Mouse (Mus musculus): ENCODE measurements at regions not wholly inside any gene's neighbourhood (a gene's known extent, or its start where the extent isn't known, plus 50 kb on each side); places are given as distances from the start of the nearest gene placed in this dataset.

DNA sequence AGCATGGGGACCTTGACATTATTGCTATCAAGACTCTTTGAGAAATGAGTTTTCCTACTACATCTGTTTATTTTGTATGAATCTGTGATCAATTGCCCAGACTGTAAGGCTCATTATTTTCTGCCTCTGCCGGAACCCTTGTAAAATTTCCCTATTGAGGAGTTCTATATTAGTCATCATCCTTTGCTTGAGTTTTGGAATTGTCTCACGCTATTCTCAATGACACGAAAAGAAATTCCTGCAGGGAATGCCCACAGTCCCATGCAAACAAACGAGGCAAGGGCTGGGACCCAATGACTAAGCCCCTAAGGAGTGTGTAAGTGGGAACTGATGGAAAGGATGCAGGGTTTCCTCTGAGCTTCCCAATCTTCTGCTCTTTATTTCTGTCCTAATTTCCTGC, 111.0 kb upstream of the Tnfaip3 start:
- Histone ChIP-seq H3K9ac (replicated peaks; ENCODE audit: low read length) (no peak overlapping the region), H3K4me1 (ENCODE audit: control insufficient read depth, insufficient read depth, low read length) (no peaks in the 10 kb centered on the region), H3K27ac (replicated peaks; ENCODE audit: low read depth, low read length) (no peak overlapping the region), H3K4me2 (ENCODE audit: low read depth, low read length) (no peak overlapping the region), H3K9me3 (replicated peaks; ENCODE audit: control insufficient read depth, low read length) (no peaks in the 10 kb centered on the region), H3K27me3 (ENCODE audit: control insufficient read depth, insufficient read depth, low read length) (no peaks in the 10 kb centered on the region), H3K4me3 (ENCODE audit: low read depth, low read length) (no peak overlapping the region), H3K36me3 (replicated peaks; ENCODE audit: control insufficient read depth, insufficient read depth, low read depth, low read length) (no peaks in the 10 kb centered on the region)
- 77% methylated on average over 4 of the region's 4 CpGs for WGBS
- no peak for ATAC-seq (replicated peaks; ENCODE audit: insufficient number of reproducible peaks, low FRiP score, low TSS enrichment, low read depth)
- no peak for DNase-seq (ENCODE audit: low spot score)

DNA sequence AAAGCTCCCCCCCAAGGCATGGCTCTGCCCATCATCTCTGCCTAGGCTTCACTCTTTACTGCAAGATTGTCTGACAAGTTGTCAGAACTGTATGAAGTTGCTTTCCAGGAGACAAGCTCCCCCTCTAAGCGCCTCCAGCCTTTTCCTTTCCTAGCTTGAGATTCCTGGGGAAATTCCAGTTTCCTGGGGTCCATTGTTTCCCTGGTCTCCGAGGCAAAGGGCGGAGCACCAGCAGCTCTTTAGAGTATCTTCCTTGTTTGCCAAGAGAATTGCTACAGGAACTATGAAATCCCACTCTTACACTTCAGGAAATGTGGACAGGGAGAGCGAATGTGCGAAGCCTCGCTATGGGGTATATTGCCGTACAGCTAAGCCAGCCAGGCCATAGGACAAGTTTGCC, 108.2 kb upstream of the Tnfaip3 start:
- no peak overlapping the region for H3K4me2 ChIP-seq (ENCODE audit: low read depth, low read length)
- ATAC-seq (replicated peaks; ENCODE audit: insufficient number of reproducible peaks, low FRiP score, low TSS enrichment, low read depth) (no peak), DNase-seq (ENCODE audit: low spot score) (peak; percentile 9)
- no peaks in the 10 kb centered on the region for H3K9me3 ChIP-seq (replicated peaks; ENCODE audit: control insufficient read depth, low read length)
- no peaks in the 10 kb centered on the region for H3K27me3 ChIP-seq (ENCODE audit: control insufficient read depth, insufficient read depth, low read length)
- no peaks in the 10 kb centered on the region for H3K36me3 ChIP-seq (replicated peaks; ENCODE audit: control insufficient read depth, insufficient read depth, low read depth, low read length)
- no peaks in the 10 kb centered on the region for H3K4me1 ChIP-seq (ENCODE audit: control insufficient read depth, insufficient read depth, low read length)
- no peak overlapping the region for H3K4me3 ChIP-seq (ENCODE audit: low read depth, low read length)
- H3K9ac ChIP-seq (replicated peaks; ENCODE audit: low read length) = no peak overlapping the region
- 43% methylated on average over 7 of the region's 7 CpGs for whole genome bisulfite sequencing
- no peak overlapping the region for H3K27ac ChIP-seq (replicated peaks; ENCODE audit: low read depth, low read length)

- no peak for DNase-seq (ENCODE audit: low spot score)
Measured at GRCm38 (mm10) chr10:19122221-19122620, 106.8 kb upstream of the Tnfaip3 start.

DNA sequence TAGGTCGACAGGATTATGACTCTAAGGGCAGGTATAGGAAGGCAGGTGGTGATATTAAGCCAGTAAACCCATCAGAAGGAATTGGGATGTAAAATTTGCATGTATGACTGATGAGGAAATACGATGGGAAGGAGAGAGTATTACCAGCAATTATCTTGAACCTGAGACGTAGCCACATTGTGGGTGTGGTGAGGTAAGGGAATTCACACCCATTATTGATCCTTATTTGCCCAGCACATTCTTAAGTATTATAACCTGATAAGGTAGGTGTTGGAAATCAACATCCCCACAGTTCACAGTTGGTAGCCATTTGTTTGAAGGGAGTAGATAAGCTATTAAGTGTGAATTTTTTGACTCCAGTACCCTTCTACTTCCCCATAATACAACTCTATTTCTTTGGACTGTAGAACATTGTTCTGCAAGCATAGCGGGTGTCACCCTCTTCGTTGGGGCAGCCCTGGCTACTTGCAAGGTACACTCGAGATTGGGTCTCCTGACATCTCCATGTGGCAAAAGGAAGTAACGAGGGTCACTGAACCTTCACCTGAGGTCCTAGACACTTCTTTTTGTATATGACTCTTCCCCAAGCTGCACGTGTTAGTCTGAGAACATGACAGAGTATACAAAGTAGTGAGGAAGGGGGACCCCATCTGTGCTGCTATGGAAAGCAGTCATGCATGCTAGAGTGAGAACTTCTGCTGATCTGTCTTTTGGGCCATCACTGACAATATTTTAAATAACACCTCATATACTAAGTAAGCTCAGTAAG, 104.0 kb upstream of the Tnfaip3 start:
- no peak overlapping the region for H3K27ac ChIP-seq (replicated peaks; ENCODE audit: low read depth, low read length)
- no peak for ATAC-seq (replicated peaks; ENCODE audit: insufficient number of reproducible peaks, low FRiP score, low TSS enrichment, low read depth)
- H3K9me3 ChIP-seq (replicated peaks; ENCODE audit: control insufficient read depth, low read length) = no peaks in the 10 kb centered on the region
- H3K4me2 ChIP-seq (ENCODE audit: low read depth, low read length) = no peak overlapping the region
- H3K9ac ChIP-seq (replicated peaks; ENCODE audit: low read length) = no peak overlapping the region
- WGBS = 80% methylated on average over 8 of the region's 8 CpGs
- H3K36me3 ChIP-seq (replicated peaks; ENCODE audit: control insufficient read depth, insufficient read depth, low read depth, low read length) = no peaks in the 10 kb centered on the region
- H3K27me3 ChIP-seq (ENCODE audit: control insufficient read depth, insufficient read depth, low read length) = no peaks in the 10 kb centered on the region
- H3K4me3 ChIP-seq (ENCODE audit: low read depth, low read length) = no peak overlapping the region
- no peak for DNase-seq (ENCODE audit: low spot score)
- no peaks in the 10 kb centered on the region for H3K4me1 ChIP-seq (ENCODE audit: control insufficient read depth, insufficient read depth, low read length)

More at GRCm38 (mm10) chr10:19122221-19122620, 106.8 kb upstream of the Tnfaip3 start:
- Histone ChIP-seq H3K27me3 (ENCODE audit: control insufficient read depth, insufficient read depth, low read length) (no peaks in the 10 kb centered on the region), H3K9ac (replicated peaks; ENCODE audit: low read length) (no peak overlapping the region), H3K27ac (replicated peaks; ENCODE audit: low read depth, low read length) (no peak overlapping the region), H3K4me1 (ENCODE audit: control insufficient read depth, insufficient read depth, low read length) (no peaks in the 10 kb centered on the region), H3K4me2 (ENCODE audit: low read depth, low read length) (no peak overlapping the region), H3K36me3 (replicated peaks; ENCODE audit: control insufficient read depth, insufficient read depth, low read depth, low read length) (no peaks in the 10 kb centered on the region), H3K4me3 (ENCODE audit: low read depth, low read length) (no peak overlapping the region), H3K9me3 (replicated peaks; ENCODE audit: control insufficient read depth, low read length) (no peaks in the 10 kb centered on the region)
- WGBS = 48% methylated on average over 6 of the region's 6 CpGs
- ATAC-seq (replicated peaks; ENCODE audit: insufficient number of reproducible peaks, low FRiP score, low TSS enrichment, low read depth) = no peak

- Histone ChIP-seq H3K27me3 (ENCODE audit: control insufficient read depth, insufficient read depth, low read length) (no peaks in the 10 kb centered on the region), H3K4me1 (ENCODE audit: control insufficient read depth, insufficient read depth, low read length) (no peaks in the 10 kb centered on the region), H3K27ac (replicated peaks; ENCODE audit: low read depth, low read length) (no peak overlapping the region), H3K36me3 (replicated peaks; ENCODE audit: control insufficient read depth, insufficient read depth, low read depth, low read length) (no peaks in the 10 kb centered on the region), H3K4me3 (ENCODE audit: low read depth, low read length) (no peak overlapping the region), H3K9me3 (replicated peaks; ENCODE audit: control insufficient read depth, low read length) (no peaks in the 10 kb centered on the region), H3K4me2 (ENCODE audit: low read depth, low read length) (no peak overlapping the region), H3K9ac (replicated peaks; ENCODE audit: low read length) (no peak overlapping the region)
- ATAC-seq (replicated peaks; ENCODE audit: insufficient number of reproducible peaks, low FRiP score, low TSS enrichment, low read depth) = no peak
- WGBS = 86% methylated on average over 5 of the region's 5 CpGs
- DNase-seq (ENCODE audit: low spot score) = no peak
Measured at GRCm38 (mm10) chr10:19118569-19119280, 103.3 kb upstream of the Tnfaip3 start.

DNA sequence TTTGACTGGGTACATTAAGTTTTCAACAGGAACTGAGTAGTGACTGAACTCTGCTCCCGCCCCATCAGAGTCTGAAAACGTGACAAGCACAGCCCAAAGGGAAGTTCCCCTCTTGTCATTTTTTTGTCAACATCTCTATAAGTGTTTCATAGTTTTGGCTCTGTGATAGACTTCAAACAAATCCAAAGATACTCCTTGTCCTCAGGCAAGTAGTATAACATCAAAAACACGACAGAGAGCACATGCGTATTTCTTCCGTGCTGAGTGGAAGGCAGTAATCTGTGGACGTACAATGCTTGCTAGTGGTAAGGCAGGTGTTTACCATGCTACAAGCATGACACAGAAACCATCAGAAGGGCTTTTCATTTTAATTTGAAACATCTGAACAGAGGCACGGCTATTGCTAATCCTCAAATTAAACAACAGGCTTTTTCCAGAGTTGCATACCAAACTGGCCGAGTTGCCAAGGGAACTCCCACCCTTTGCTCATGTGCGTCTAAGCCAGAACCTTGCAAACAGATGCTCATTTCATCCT, 101.7 kb upstream of the Tnfaip3 start:
- no peaks in the 10 kb centered on the region for H3K36me3 ChIP-seq (replicated peaks; ENCODE audit: control insufficient read depth, insufficient read depth, low read depth, low read length)
- H3K4me2 ChIP-seq (ENCODE audit: low read depth, low read length) = no peak overlapping the region
- no peaks in the 10 kb centered on the region for H3K4me1 ChIP-seq (ENCODE audit: control insufficient read depth, insufficient read depth, low read length)
- peak; percentile 57 for DNase-seq (ENCODE audit: low spot score)
- no peak overlapping the region for H3K9ac ChIP-seq (replicated peaks; ENCODE audit: low read length)
- H3K4me3 ChIP-seq (ENCODE audit: low read depth, low read length) = no peak overlapping the region
- ATAC-seq (replicated peaks; ENCODE audit: insufficient number of reproducible peaks, low FRiP score, low TSS enrichment, low read depth) = no peak
- no peaks in the 10 kb centered on the region for H3K27me3 ChIP-seq (ENCODE audit: control insufficient read depth, insufficient read depth, low read length)
- WGBS = 47% methylated on average over 9 of the region's 9 CpGs
- no peaks in the 10 kb centered on the region for H3K9me3 ChIP-seq (replicated peaks; ENCODE audit: control insufficient read depth, low read length)
- H3K27ac ChIP-seq (replicated peaks; ENCODE audit: low read depth, low read length) = no peak overlapping the region

DNA sequence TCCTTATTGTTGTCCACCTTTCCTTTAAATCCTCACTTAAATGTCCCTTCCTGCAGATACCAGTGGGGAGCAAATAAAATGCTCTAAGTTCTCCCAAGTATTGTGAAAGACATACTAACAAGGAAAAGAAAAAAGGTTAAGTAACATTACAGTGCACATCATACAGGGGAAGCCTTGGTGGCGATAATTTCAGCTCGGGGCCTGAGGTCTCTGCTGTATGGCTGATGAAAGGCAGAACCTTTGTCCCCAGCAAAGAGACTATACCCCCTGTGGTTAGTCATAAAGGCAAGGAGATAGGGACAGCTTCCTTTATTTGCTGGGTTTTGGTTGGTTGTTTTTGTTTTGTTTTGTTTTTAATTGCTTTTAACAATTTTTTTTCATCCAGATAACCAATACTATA, 97.0 kb upstream of the Tnfaip3 start:
- no peak overlapping the region for H3K27ac ChIP-seq (replicated peaks; ENCODE audit: low read depth, low read length)
- no peak overlapping the region for H3K4me3 ChIP-seq (ENCODE audit: low read depth, low read length)
- no peaks in the 10 kb centered on the region for H3K4me1 ChIP-seq (ENCODE audit: control insufficient read depth, insufficient read depth, low read length)
- H3K36me3 ChIP-seq (replicated peaks; ENCODE audit: control insufficient read depth, insufficient read depth, low read depth, low read length) = no peaks in the 10 kb centered on the region
- H3K27me3 ChIP-seq (ENCODE audit: control insufficient read depth, insufficient read depth, low read length) = no peaks in the 10 kb centered on the region
- ATAC-seq (replicated peaks; ENCODE audit: insufficient number of reproducible peaks, low FRiP score, low TSS enrichment, low read depth) (no peak), DNase-seq (ENCODE audit: low spot score) (no peak)
- no peaks in the 10 kb centered on the region for H3K9me3 ChIP-seq (replicated peaks; ENCODE audit: control insufficient read depth, low read length)
- H3K4me2 ChIP-seq (ENCODE audit: low read depth, low read length) = no peak overlapping the region
- 71% methylated on average over 2 of the region's 2 CpGs for WGBS
- H3K9ac ChIP-seq (replicated peaks; ENCODE audit: low read length) = no peak overlapping the region

- ATAC-seq (replicated peaks; ENCODE audit: insufficient number of reproducible peaks, low FRiP score, low TSS enrichment, low read depth) = no peak; the same call in 1 of the 2 replicates
Measured at GRCm38 (mm10) chr10:19105231-19105681, 89.8 kb upstream of the Tnfaip3 start.

More at GRCm38 (mm10) chr10:19105231-19105681, 89.8 kb upstream of the Tnfaip3 start:
- no peaks in the 10 kb centered on the region for H3K27me3 ChIP-seq (ENCODE audit: control insufficient read depth, insufficient read depth, low read length)
- H3K36me3 ChIP-seq (replicated peaks; ENCODE audit: control insufficient read depth, insufficient read depth, low read depth, low read length) = no peaks in the 10 kb centered on the region
- 30% methylated on average over 6 of the region's 6 CpGs for WGBS
- H3K4me1 ChIP-seq (ENCODE audit: control insufficient read depth, insufficient read depth, low read length) = no peaks in the 10 kb centered on the region
- peak overlapping the region; percentile 67; the same call in 1 of the 2 replicates for H3K27ac ChIP-seq (replicated peaks; ENCODE audit: low read depth, low read length)
- no peaks in the 10 kb centered on the region for H3K9me3 ChIP-seq (replicated peaks; ENCODE audit: control insufficient read depth, low read length)
- no peak overlapping the region for H3K4me2 ChIP-seq (ENCODE audit: low read depth, low read length)
- H3K9ac ChIP-seq (replicated peaks; ENCODE audit: low read length) = no peak overlapping the region
- no peak overlapping the region for H3K4me3 ChIP-seq (ENCODE audit: low read depth, low read length)
- peak; percentile 91 for DNase-seq (ENCODE audit: low spot score)
